Mouse (Mus musculus): ENCODE results near the gene Vti1a. TPM values are rescaled to one million over a fixed set of nuclear protein-coding genes. Genes with fewer than 3 reads are reported as not detected.
A peak's percentile ranks its signal among the peaks of the same experiment; 100 is the strongest.

The Vti1a gene
- polyA plus RNA-seq (2016; fragmentation: Nextera tagmentation; extraction: Ambion mirVana) = 29.4 and 30.1 TPM in 2 replicates

- ATAC-seq (ENCODE audit: low FRiP score, low read depth) = peak; percentile 91
- Histone ChIP-seq H3K27ac (peak within 1 kb of the TSS; percentile 53; the same call in 1 of the 2 replicates), H3K9ac (peak within 1 kb of the TSS; percentile 74), H3K4me3 (peak within 1 kb of the TSS; percentile 79), H3K36me3 (peaks cover 14% of the 10 kb centered on the region), H3K27me3 (replicated peaks) (no peaks in the 10 kb centered on the region), H3K9me3 (no peaks in the 10 kb centered on the region), H3K4me1 (peaks cover 15% of the 10 kb centered on the region; the same call in 1 of the 2 replicates), H3K4me2 (replicated peaks) (peak within 1 kb of the TSS; percentile 93)
- WGBS = under 1% methylated on average over 48 of the region's 48 CpGs
These were observed at the start of gene Vti1a for GRCm38 (mm10) chr19:55316109-55316714. Gene Vti1a, plus strand, starts transcription at chr19:55316295.

GRCm38 (mm10) chr19:55266786-55267185 is 49.3 kb upstream of the Vti1a start:
- Histone ChIP-seq H3K9ac (no peak overlapping the region), H3K36me3 (no peaks in the 10 kb centered on the region), H3K27ac (no peak overlapping the region), H3K4me2 (replicated peaks) (no peak overlapping the region), H3K9me3 (no peaks in the 10 kb centered on the region), H3K4me1 (no peaks in the 10 kb centered on the region), H3K4me3 (no peak overlapping the region), H3K27me3 (replicated peaks) (no peaks in the 10 kb centered on the region)
- WGBS = 81% methylated on average over 3 of the region's 3 CpGs
- no peak for ATAC-seq (ENCODE audit: low FRiP score, low read depth)

GRCm38 (mm10) chr19:55268150-55268549 is 47.9 kb upstream of the Vti1a start:
- Histone ChIP-seq H3K9me3 (no peaks in the 10 kb centered on the region), H3K4me1 (no peaks in the 10 kb centered on the region), H3K27ac (no peak overlapping the region), H3K27me3 (replicated peaks) (no peaks in the 10 kb centered on the region), H3K9ac (no peak overlapping the region), H3K4me3 (no peak overlapping the region), H3K4me2 (replicated peaks) (no peak overlapping the region), H3K36me3 (no peaks in the 10 kb centered on the region)
- WGBS = 62% methylated on average over 3 of the region's 3 CpGs
- no peak for ATAC-seq (ENCODE audit: low FRiP score, low read depth)

GRCm38 (mm10) chr19:55269051-55269450 is 47.0 kb upstream of the Vti1a start:
- no peak overlapping the region for H3K27ac ChIP-seq
- no peak overlapping the region for H3K4me3 ChIP-seq
- no peaks in the 10 kb centered on the region for H3K9me3 ChIP-seq
- 90% methylated on average over 5 of the region's 5 CpGs for WGBS
- no peaks in the 10 kb centered on the region for H3K36me3 ChIP-seq
- no peak overlapping the region for H3K4me2 ChIP-seq (replicated peaks)
- no peaks in the 10 kb centered on the region for H3K27me3 ChIP-seq (replicated peaks)
- ATAC-seq (ENCODE audit: low FRiP score, low read depth) = no peak
- no peak overlapping the region for H3K9ac ChIP-seq
- H3K4me1 ChIP-seq = no peaks in the 10 kb centered on the region

GRCm38 (mm10) chr19:55271448-55271847 is 44.6 kb upstream of the Vti1a start:
- H3K4me3 ChIP-seq = no peak overlapping the region
- H3K9me3 ChIP-seq = no peaks in the 10 kb centered on the region
- ATAC-seq (ENCODE audit: low FRiP score, low read depth) = no peak
- H3K27ac ChIP-seq = no peak overlapping the region
- no peaks in the 10 kb centered on the region for H3K27me3 ChIP-seq (replicated peaks)
- no peak overlapping the region for H3K4me2 ChIP-seq (replicated peaks)
- no peaks in the 10 kb centered on the region for H3K4me1 ChIP-seq
- H3K9ac ChIP-seq = no peak overlapping the region
- 37% methylated on average over 3 of the region's 3 CpGs for WGBS
- no peaks in the 10 kb centered on the region for H3K36me3 ChIP-seq

GRCm38 (mm10) chr19:55273340-55273739 is 42.8 kb upstream of the Vti1a start:
- H3K9me3 ChIP-seq = no peaks in the 10 kb centered on the region

GRCm38 (mm10) chr19:55276100-55276499 is 40.0 kb upstream of the Vti1a start:
- no peaks in the 10 kb centered on the region for H3K4me1 ChIP-seq
- 88% methylated on average over 4 of the region's 4 CpGs for WGBS
- no peak overlapping the region for H3K27ac ChIP-seq
- H3K36me3 ChIP-seq = no peaks in the 10 kb centered on the region
- no peak overlapping the region for H3K4me3 ChIP-seq
- no peaks in the 10 kb centered on the region for H3K9me3 ChIP-seq
- H3K9ac ChIP-seq = no peak overlapping the region
- no peaks in the 10 kb centered on the region for H3K27me3 ChIP-seq (replicated peaks)
- no peak overlapping the region for H3K4me2 ChIP-seq (replicated peaks)
- ATAC-seq (ENCODE audit: low FRiP score, low read depth) = no peak

More at GRCm38 (mm10) chr19:55273340-55273739, 42.8 kb upstream of the Vti1a start:
- no peaks in the 10 kb centered on the region for H3K4me1 ChIP-seq
- H3K4me3 ChIP-seq = no peak overlapping the region
- H3K9ac ChIP-seq = no peak overlapping the region
- no peak overlapping the region for H3K4me2 ChIP-seq (replicated peaks)
- no peak for ATAC-seq (ENCODE audit: low FRiP score, low read depth)
- H3K27ac ChIP-seq = no peak overlapping the region
- H3K36me3 ChIP-seq = no peaks in the 10 kb centered on the region
- H3K27me3 ChIP-seq (replicated peaks) = no peaks in the 10 kb centered on the region
- 81% methylated on average over 6 of the region's 6 CpGs for WGBS

- Histone ChIP-seq H3K4me2 (replicated peaks) (no peak overlapping the region), H3K9me3 (no peaks in the 10 kb centered on the region), H3K4me1 (no peaks in the 10 kb centered on the region), H3K4me3 (no peak overlapping the region), H3K27me3 (replicated peaks) (no peaks in the 10 kb centered on the region), H3K36me3 (no peaks in the 10 kb centered on the region), H3K9ac (no peak overlapping the region), H3K27ac (no peak overlapping the region)
- ATAC-seq (ENCODE audit: low FRiP score, low read depth) = no peak
- 95% methylated on average over 3 of the region's 3 CpGs for WGBS
These were observed 39.3 kb upstream of the Vti1a start for GRCm38 (mm10) chr19:55276770-55277169.

GRCm38 (mm10) chr19:55284093-55284492 is 32.0 kb upstream of the Vti1a start:
- H3K27me3 ChIP-seq (replicated peaks) = no peaks in the 10 kb centered on the region
- no peak overlapping the region for H3K27ac ChIP-seq
- peaks cover 12% of the 10 kb centered on the region for H3K36me3 ChIP-seq
- no peak overlapping the region for H3K9ac ChIP-seq
- no peaks in the 10 kb centered on the region for H3K9me3 ChIP-seq
- no peak overlapping the region for H3K4me2 ChIP-seq (replicated peaks)
- 88% methylated on average over 4 of the region's 4 CpGs for WGBS
- no peaks in the 10 kb centered on the region for H3K4me1 ChIP-seq
- no peak for ATAC-seq (ENCODE audit: low FRiP score, low read depth)
- H3K4me3 ChIP-seq = no peak overlapping the region

GRCm38 (mm10) chr19:55286034-55286433 is 30.1 kb upstream of the Vti1a start:
- Histone ChIP-seq H3K4me2 (replicated peaks) (no peak overlapping the region), H3K9ac (no peak overlapping the region), H3K4me1 (no peaks in the 10 kb centered on the region), H3K27me3 (replicated peaks) (no peaks in the 10 kb centered on the region), H3K27ac (no peak overlapping the region), H3K9me3 (no peaks in the 10 kb centered on the region), H3K4me3 (no peak overlapping the region), H3K36me3 (peaks cover 13% of the 10 kb centered on the region)
- 91% methylated on average over 4 of the region's 4 CpGs for WGBS
- ATAC-seq (ENCODE audit: low FRiP score, low read depth) = no peak

GRCm38 (mm10) chr19:55288974-55289373 is 27.1 kb upstream of the Vti1a start:
- H3K9me3 ChIP-seq = no peaks in the 10 kb centered on the region
- H3K9ac ChIP-seq = no peak overlapping the region
- peaks cover 13% of the 10 kb centered on the region for H3K36me3 ChIP-seq
- H3K4me1 ChIP-seq = no peaks in the 10 kb centered on the region
- no peak overlapping the region for H3K4me2 ChIP-seq (replicated peaks)
- ATAC-seq (ENCODE audit: low FRiP score, low read depth) = no peak
- H3K4me3 ChIP-seq = no peak overlapping the region
- H3K27me3 ChIP-seq (replicated peaks) = no peaks in the 10 kb centered on the region
- H3K27ac ChIP-seq = no peak overlapping the region

- 88% methylated on average over 2 of the region's 2 CpGs for WGBS
- no peak overlapping the region for H3K27ac ChIP-seq
- H3K9ac ChIP-seq = no peak overlapping the region
- H3K4me3 ChIP-seq = no peak overlapping the region
- H3K36me3 ChIP-seq = peaks cover 21% of the 10 kb centered on the region
- no peak for ATAC-seq (ENCODE audit: low FRiP score, low read depth)
- H3K9me3 ChIP-seq = no peaks in the 10 kb centered on the region
- H3K4me1 ChIP-seq = no peaks in the 10 kb centered on the region
- H3K4me2 ChIP-seq (replicated peaks) = no peak overlapping the region
- no peaks in the 10 kb centered on the region for H3K27me3 ChIP-seq (replicated peaks)
These were observed 25.3 kb upstream of the Vti1a start for GRCm38 (mm10) chr19:55290621-55291270.
